Mouse (Mus musculus): ENCODE results near the gene Cfap97d1. TPM values are rescaled to one million over a fixed set of nuclear protein-coding genes. Genes with fewer than 3 reads are reported as not detected.

Cfap97d1 gene
- polyA plus RNA-seq, 1 experiment = not detected

DNA sequence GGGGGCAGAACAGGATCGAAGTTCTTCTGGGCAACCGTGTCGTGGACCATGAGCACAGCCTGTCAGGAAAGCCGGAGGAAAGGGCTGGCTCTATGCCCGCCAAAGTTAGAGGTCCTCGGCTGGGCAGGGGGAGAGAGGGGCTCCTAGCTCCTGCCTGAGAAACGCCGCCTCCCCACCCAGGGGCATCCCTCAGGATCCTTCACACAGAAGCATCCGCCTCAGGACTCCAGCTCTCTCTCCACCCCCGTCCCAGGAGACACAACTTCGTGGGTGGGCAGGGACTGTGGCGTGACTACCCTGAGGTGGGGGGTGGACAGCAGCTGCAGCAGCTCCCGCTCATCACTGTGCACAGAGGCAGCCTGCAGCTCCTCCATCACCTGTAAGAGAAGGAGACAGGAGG lies 39.3 kb downstream of the Cfap97d1 start:
- Histone ChIP-seq H3ac (ENCODE audit: control insufficient read depth, insufficient read length) (no peak overlapping the region), H3K79me2 (ENCODE audit: control insufficient read depth, insufficient read depth) (no peaks in the 10 kb centered on the region), H3K4me3 (no peak overlapping the region), H3K27me3 (ENCODE audit: control insufficient read depth, insufficient read depth, insufficient read length) (no peaks in the 10 kb centered on the region), H3K4me2 (ENCODE audit: low read depth) (peak overlapping the region; percentile 6), H3K36me3 (ENCODE audit: control insufficient read depth, insufficient read depth) (no peaks in the 10 kb centered on the region)
- peak in 2 of 3 experiments; percentile 67 to 91 for TF ChIP-seq MYOD1 (IDR thresholded peaks at IDR 0.05; ENCODE audit: control insufficient read depth in 1 of 3, insufficient read length in 2 of 3, low read depth in 2 of 3)
- peak in 2 of 3 experiments; percentile 36 to 56 for TF ChIP-seq MYOG (IDR thresholded peaks at IDR 0.05; ENCODE audit: control insufficient read depth in 1 of 3, insufficient read depth in 1 of 3, insufficient read length in 2 of 3, low read depth in 2 of 3)
- TF ChIP-seq POLR2A (IDR thresholded peaks at IDR 0.05; ENCODE audit: insufficient read length, low read depth) = no peak

DNA sequence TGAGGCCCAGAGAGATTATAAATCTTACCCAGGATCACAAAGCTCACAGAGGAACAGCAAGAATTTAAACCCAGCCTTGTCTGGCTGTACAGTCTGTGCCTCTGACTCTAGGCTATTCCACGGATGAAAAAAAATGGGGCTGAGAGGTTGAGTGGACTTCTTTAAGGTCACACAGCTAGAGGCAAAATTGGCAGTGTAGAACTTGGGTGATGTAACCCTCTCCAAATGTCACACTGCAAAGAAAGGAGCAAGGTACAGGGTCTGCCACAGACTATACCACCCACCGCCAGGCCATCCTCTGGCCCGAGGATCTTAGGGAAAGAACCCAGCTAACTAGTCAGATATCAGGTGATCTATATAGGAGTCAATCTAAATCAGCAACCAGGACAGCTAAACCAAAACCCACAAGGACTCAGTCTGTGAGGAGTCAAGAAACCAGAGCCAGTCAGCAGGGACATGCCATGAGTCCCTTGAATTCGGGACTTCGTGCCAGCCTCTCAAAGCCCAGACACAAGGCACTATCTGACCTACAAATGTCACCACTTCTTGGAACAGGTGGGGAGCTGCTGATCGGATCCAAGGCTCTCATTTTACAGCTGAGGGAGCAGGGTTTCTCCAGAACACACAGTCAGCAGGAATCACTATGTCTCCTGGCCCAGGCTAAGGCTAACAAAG lies 40.1 kb downstream of the Cfap97d1 start:
- H3K79me2 ChIP-seq (ENCODE audit: control insufficient read depth, insufficient read depth) = no peaks in the 10 kb centered on the region
- peaks cover 3% of the 10 kb centered on the region for H3K27me3 ChIP-seq (ENCODE audit: control insufficient read depth, insufficient read depth, insufficient read length)
- no peaks in the 10 kb centered on the region for H3K36me3 ChIP-seq (ENCODE audit: control insufficient read depth, insufficient read depth)
- TF ChIP-seq MYOD1 (IDR thresholded peaks at IDR 0.05; ENCODE audit: control insufficient read depth in 1 of 3, insufficient read length in 2 of 3, low read depth in 2 of 3) (peak in 2 of 3 experiments; percentile 18 to 67), MYOG (IDR thresholded peaks at IDR 0.05; ENCODE audit: control insufficient read depth in 1 of 3, insufficient read depth in 1 of 3, insufficient read length in 2 of 3, low read depth in 2 of 3) (no peak), TCF12 (IDR thresholded peaks at IDR 0.05; ENCODE audit: insufficient read depth, poor library complexity, severe bottlenecking) (no peak)
- no peak overlapping the region for H3ac ChIP-seq (ENCODE audit: control insufficient read depth, insufficient read length)
- H3K4me2 ChIP-seq (ENCODE audit: low read depth) = peak overlapping the region; percentile 32
- no peak overlapping the region for H3K4me3 ChIP-seq

DNA sequence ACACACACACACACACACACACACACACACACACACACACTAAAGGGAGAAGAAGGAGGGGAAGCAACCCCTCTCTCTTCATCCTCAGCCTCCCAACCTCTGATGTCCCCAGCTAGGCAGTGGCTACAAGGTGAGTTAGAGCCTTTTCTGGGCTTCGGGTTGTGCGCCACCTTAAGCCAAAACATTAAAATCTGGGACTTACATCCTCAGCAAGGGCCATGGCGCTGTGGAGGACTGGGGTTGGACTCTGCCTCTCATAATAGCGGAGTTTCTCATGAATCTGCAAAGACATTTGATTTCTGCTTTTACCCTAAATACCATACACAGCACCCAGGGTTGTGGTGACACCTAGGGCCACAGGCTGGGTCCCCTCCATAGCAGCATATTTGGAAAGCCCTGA lies 40.8 kb downstream of the Cfap97d1 start:
- Histone ChIP-seq H3K4me3 (no peak overlapping the region), H3ac (ENCODE audit: control insufficient read depth, insufficient read length) (no peak overlapping the region), H3K36me3 (ENCODE audit: control insufficient read depth, insufficient read depth) (no peaks in the 10 kb centered on the region), H3K27me3 (ENCODE audit: control insufficient read depth, insufficient read depth, insufficient read length) (peaks cover 6% of the 10 kb centered on the region), H3K4me2 (ENCODE audit: low read depth) (peak overlapping the region; percentile 2), H3K79me2 (ENCODE audit: control insufficient read depth, insufficient read depth) (no peaks in the 10 kb centered on the region)
- TF ChIP-seq POLR2A (IDR thresholded peaks at IDR 0.05; ENCODE audit: insufficient read length, low read depth) = no peak

DNA sequence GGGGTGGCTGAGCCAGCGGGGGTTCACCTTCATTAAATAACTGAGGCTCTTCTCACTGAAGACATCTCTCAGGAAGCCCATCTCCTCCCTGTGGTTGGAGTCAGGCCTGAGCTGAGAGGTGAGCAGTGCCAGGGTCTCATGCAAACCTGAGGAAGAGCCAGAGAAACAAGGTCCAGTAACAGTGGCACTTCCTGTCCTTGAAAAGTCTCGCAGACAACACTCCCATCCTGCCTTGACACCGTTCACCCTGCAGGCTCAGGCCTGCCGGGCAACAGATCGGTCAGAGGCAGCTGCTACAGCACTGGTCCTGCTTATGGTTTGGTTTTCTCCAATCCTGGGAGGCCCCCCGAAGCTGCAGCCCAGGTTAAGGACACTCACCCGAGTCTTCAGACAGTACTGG lies 41.3 kb downstream of the Cfap97d1 start:
- Histone ChIP-seq H3K4me2 (ENCODE audit: low read depth) (no peak overlapping the region), H3K79me2 (ENCODE audit: control insufficient read depth, insufficient read depth) (no peaks in the 10 kb centered on the region), H3ac (ENCODE audit: control insufficient read depth, insufficient read length) (no peak overlapping the region), H3K36me3 (ENCODE audit: control insufficient read depth, insufficient read depth) (no peaks in the 10 kb centered on the region), H3K27me3 (ENCODE audit: control insufficient read depth, insufficient read depth, insufficient read length) (peaks cover 11% of the 10 kb centered on the region), H3K4me3 (no peak overlapping the region)
- no peak for TF ChIP-seq MYOG (IDR thresholded peaks at IDR 0.05; ENCODE audit: control insufficient read depth in 1 of 3, insufficient read depth in 1 of 3, insufficient read length in 2 of 3, low read depth in 2 of 3)
- no peak for TF ChIP-seq MAX (IDR thresholded peaks at IDR 0.05; ENCODE audit: low read depth)
- TF ChIP-seq POLR2AphosphoS2 (IDR thresholded peaks at IDR 0.05; ENCODE audit: insufficient read length, low read depth) = no peak
- TF ChIP-seq CEBPB (IDR thresholded peaks at IDR 0.05; ENCODE audit: insufficient read depth, poor library complexity, severe bottlenecking) = no peak
- no peak for TF ChIP-seq SRF (IDR thresholded peaks at IDR 0.05; ENCODE audit: control insufficient read depth, insufficient read length, low read depth)
- TF ChIP-seq TCF3 (IDR thresholded peaks at IDR 0.05; ENCODE audit: insufficient read length, low read depth) = no peak
- no peak for TF ChIP-seq REST (IDR thresholded peaks at IDR 0.05; ENCODE audit: insufficient read depth, insufficient read length)
- no peak for TF ChIP-seq E2F4 (IDR thresholded peaks at IDR 0.05; ENCODE audit: insufficient read depth)
- TF ChIP-seq POLR2A (IDR thresholded peaks at IDR 0.05; ENCODE audit: insufficient read length, low read depth) = no peak
- no peak for TF ChIP-seq USF1 (IDR thresholded peaks at IDR 0.05; ENCODE audit: low read depth)
- no peak for TF ChIP-seq MYOD1 (IDR thresholded peaks at IDR 0.05; ENCODE audit: control insufficient read depth in 1 of 3, insufficient read length in 2 of 3, low read depth in 2 of 3)
- TF ChIP-seq TCF12 (IDR thresholded peaks at IDR 0.05; ENCODE audit: insufficient read depth, poor library complexity, severe bottlenecking) = no peak

DNA sequence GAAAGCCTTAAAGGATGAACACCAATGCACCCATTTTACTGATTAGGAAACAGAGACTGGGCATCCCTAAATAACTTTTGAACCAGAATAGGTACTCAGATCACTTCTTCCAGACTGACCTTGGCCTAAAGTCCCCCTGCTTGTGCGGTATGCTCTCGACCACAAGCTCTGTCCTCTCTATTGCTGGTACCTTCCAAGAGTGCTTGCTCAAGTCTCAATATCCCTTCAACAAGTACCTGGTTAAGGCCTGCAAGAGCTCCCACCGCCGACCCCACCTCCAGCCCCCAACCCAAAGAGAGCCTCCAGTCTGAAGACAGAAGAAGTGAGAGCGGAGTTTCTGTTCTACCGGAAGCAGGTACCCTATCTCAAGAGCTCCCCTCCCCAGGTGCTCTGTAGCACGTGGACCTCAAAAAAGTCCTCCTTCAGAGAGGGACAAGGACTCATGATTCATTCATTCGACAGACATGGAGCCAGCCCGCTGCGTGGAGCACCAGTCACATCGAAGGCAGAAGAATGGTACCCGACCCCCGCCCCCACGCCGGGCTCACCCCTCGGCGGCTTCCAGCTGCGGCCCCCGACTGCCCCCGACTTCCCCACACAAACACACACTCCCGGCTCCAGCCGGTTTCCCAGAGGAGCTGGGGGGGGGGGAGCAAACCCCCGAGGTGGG lies 42.0 kb downstream of the Cfap97d1 start:
- peak overlapping the region; percentile 58 for H3K4me2 ChIP-seq (ENCODE audit: low read depth)
- H3K36me3 ChIP-seq (ENCODE audit: control insufficient read depth, insufficient read depth) = no peaks in the 10 kb centered on the region
- no peaks in the 10 kb centered on the region for H3K79me2 ChIP-seq (ENCODE audit: control insufficient read depth, insufficient read depth)
- peak overlapping the region; percentile 34 for H3ac ChIP-seq (ENCODE audit: control insufficient read depth, insufficient read length)
- peaks cover 19% of the 10 kb centered on the region for H3K27me3 ChIP-seq (ENCODE audit: control insufficient read depth, insufficient read depth, insufficient read length)
- TF ChIP-seq POLR2A (IDR thresholded peaks at IDR 0.05; ENCODE audit: insufficient read length, low read depth) = no peak
- no peak for TF ChIP-seq TCF3 (IDR thresholded peaks at IDR 0.05; ENCODE audit: insufficient read length, low read depth)
- TF ChIP-seq MAX (IDR thresholded peaks at IDR 0.05; ENCODE audit: low read depth) = no peak
- TF ChIP-seq TCF12 (IDR thresholded peaks at IDR 0.05; ENCODE audit: insufficient read depth, poor library complexity, severe bottlenecking) = no peak
- no peak for TF ChIP-seq SRF (IDR thresholded peaks at IDR 0.05; ENCODE audit: control insufficient read depth, insufficient read length, low read depth)
- TF ChIP-seq POLR2AphosphoS2 (IDR thresholded peaks at IDR 0.05; ENCODE audit: insufficient read length, low read depth) = no peak
- TF ChIP-seq MYOD1 (IDR thresholded peaks at IDR 0.05; ENCODE audit: control insufficient read depth in 1 of 3, insufficient read length in 2 of 3, low read depth in 2 of 3) = no peak
- no peak for TF ChIP-seq CEBPB (IDR thresholded peaks at IDR 0.05; ENCODE audit: insufficient read depth, poor library complexity, severe bottlenecking)
- no peak for TF ChIP-seq REST (IDR thresholded peaks at IDR 0.05; ENCODE audit: insufficient read depth, insufficient read length)
- H3K4me3 ChIP-seq = peak overlapping the region; percentile 9

All from myocyte (in vitro differentiated cells).